Mouse (Mus musculus) embryonic facial prominence, embryonic 10.5 days (tissue): ENCODE data around the gene Gadd45gip1. TPM values are rescaled to one million over a fixed set of nuclear protein-coding genes. Genes with fewer than 3 reads are reported as not detected.
"Not testable (repeated sequence)": the region's sequence is repeated elsewhere in the genome, so short reads cannot be mapped to it uniquely, and the experiment has no call there.

ENCODE experiments used
- DNase-seq: peaks from one replicate; pipeline ENCODE4 v3.0.0-alpha.2; 2017; ENCODE audit warnings: low spot score
- H3K27ac ChIP-seq: fragments of 300-500 bp; sonication (generic); replicated peaks from 2 replicates; pipeline ENCODE4 v1.5.1; 2016; ENCODE audit warnings: mild to moderate bottlenecking
- H3K27me3 ChIP-seq: fragments of 300-500 bp; sonication (generic); replicated peaks from 2 replicates; pipeline ENCODE4 v1.6.1; 2016; ENCODE audit warnings: low read depth, mild to moderate bottlenecking; ENCODE audit not compliant: poor library complexity, severe bottlenecking
- H3K36me3 ChIP-seq: fragments of 300-500 bp; sonication (generic); replicated peaks from 2 replicates; pipeline ENCODE4 v1.6.1; 2016; ENCODE audit warnings: mild to moderate bottlenecking, moderate library complexity
- H3K4me1 ChIP-seq: fragments of 300-500 bp; sonication (generic); 2 replicates; pipeline ENCODE4 v1.6.1; 2016
- H3K4me3 ChIP-seq: fragments of 300-500 bp; sonication (generic); 2 replicates; pipeline ENCODE4 v1.5.1; 2016; ENCODE audit warnings: mild to moderate bottlenecking, moderate library complexity
- H3K9me3 ChIP-seq: fragments of 300-500 bp; sonication (generic); 2 replicates; pipeline ENCODE4 v1.6.1; 2016; ENCODE audit warnings: mild to moderate bottlenecking
- WGBS: fragments of 180-500 bp; shearing (Covaris S2); methylation state at CpG from one replicate; pipeline ENCODE4 v1.1.7; 2016; 5-methylcytosine and 5-hydroxymethylcytosine counted together
- polyA plus RNA-seq: library from polyadenylated mRNA; unstranded; fragments of >200 nt; fragmentation: Nextera tagmentation; extraction: Ambion mirVana; gene quantifications from 2 replicates; pipeline ENCODE4 v1.2.1, GENCODE M21; 2016

The Gadd45gip1 gene
- polyA plus RNA-seq, 1 experiment from 2014 or later, result 45.2 TPM

DNA sequence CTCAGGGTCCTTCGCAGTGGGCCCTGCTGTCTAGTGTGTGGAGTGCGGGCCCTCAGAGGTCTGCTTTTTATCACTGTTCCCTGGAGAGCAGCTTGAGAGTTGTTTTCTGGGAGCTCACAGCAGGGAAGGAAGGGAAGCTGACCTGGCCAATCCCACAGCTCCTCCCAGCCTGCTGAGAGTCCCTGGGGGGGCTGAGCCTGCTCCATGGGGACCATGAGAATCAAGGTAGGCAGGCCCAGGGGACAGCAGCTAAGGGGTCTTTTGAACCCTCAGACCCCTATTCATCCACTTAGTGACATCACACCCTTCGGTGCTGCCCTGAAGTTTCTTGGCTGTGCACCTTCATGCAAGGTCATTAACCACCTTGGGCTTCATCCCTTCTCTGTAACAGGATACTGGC is 8.6 kb upstream of the Gadd45gip1 start, which contains the start of gene Dand5:
Dand5 (minus strand) TSS at position 101 of the 400 bp plus-strand sequence.
- H3K27ac ChIP-seq, result no peak within 1 kb of the TSS
- no peaks in the 10 kb centered on the region for H3K9me3 ChIP-seq
- peak within 1 kb of the TSS; percentile 42 for H3K4me3 ChIP-seq
- WGBS, result 24% methylated on average over 3 of the region's 3 CpGs
- H3K27me3 ChIP-seq, result peaks cover 32% of the 10 kb centered on the region
- H3K36me3 ChIP-seq, result no peaks in the 10 kb centered on the region
- DNase-seq, result no peak
- H3K4me1 ChIP-seq, result peaks cover 22% of the 10 kb centered on the region

DNA sequence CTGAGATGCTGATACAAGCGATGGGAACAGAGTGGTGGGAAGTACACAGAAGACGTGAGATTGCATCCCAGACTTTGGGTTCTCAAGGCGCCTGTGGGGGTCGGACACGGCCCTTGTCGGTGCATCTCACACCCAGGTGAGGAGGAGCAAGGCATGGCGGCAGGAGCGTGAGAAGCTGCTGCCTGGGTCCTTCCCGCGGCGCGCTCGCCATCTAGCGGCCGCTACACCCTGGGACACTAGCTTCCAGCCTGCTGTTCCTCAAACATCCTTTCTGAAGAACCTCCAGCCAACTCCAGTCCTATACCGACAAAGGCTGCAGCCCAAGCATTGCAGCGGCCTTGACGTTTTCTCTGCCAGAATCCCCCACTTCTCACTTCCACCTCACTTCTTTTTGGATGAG is 7.7 kb upstream of the Gadd45gip1 start:
- peak overlapping the region; percentile 42 for H3K4me3 ChIP-seq
- H3K27ac ChIP-seq, result no peak overlapping the region
- 1% methylated on average over 18 of the region's 18 CpGs for WGBS

DNA sequence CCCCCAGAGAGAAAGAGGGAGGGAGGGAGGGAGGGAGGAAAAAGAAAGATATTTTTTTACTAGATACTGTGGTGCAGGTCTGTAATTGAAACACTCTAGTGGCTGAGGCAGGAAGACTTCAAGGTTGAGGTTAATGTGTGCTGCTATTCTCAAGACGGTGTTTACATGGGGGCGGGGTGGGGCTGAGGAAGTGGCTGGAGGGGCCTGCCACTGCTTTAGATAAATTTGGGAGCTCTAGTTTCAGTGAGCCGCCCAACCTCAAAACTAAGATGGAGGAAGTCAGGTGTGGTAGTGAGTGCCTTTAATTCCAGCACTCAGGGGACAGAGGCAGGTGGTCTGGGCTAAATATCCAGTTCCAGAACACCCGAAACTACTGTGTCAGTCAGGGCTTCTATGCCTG is 5.7 kb upstream of the Gadd45gip1 start:
- WGBS, result 67% methylated on average over 4 of the region's 4 CpGs
- peaks cover 32% of the 10 kb centered on the region for H3K27me3 ChIP-seq
- peaks cover 22% of the 10 kb centered on the region for H3K4me1 ChIP-seq
- no peak overlapping the region for H3K27ac ChIP-seq
- no peak overlapping the region for H3K4me3 ChIP-seq
- no peaks in the 10 kb centered on the region for H3K36me3 ChIP-seq
- DNase-seq, result no peak
- H3K9me3 ChIP-seq, result no peaks in the 10 kb centered on the region

More for the DNA sequence above, 7.7 kb upstream of the Gadd45gip1 start:
- Histone ChIP-seq H3K9me3 (no peaks in the 10 kb centered on the region), H3K27me3 (peaks cover 32% of the 10 kb centered on the region), H3K36me3 (no peaks in the 10 kb centered on the region), H3K4me1 (peaks cover 22% of the 10 kb centered on the region)
- peak; percentile 87 for DNase-seq

DNA sequence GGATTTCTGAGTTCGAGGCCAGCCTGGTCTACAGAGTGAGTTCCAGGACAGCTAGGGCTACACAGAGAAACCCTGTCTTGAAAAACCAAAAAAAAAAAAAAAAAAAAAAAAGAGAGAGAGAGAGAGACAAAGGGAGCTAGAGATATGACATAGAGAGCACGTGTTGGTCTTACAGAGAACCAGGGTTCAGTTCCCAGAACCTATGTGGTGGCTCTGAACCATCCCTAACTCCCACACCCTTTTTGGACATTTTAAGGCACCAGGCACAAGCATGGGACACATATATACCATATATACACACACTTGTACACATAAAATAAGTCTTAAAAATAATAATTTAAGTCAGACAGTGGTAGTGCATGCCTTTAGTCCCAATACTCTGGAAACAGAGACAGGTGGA is 4.8 kb upstream of the Gadd45gip1 start:
- DNase-seq, H3K36me3 ChIP-seq, H3K9me3 ChIP-seq, H3K4me3 ChIP-seq, H3K27ac ChIP-seq: not testable (repeated sequence)
- WGBS, result 80% methylated on average over 2 of the region's 2 CpGs
- Histone ChIP-seq H3K27me3 (peaks cover 25% of the 10 kb centered on the region), H3K4me1 (peaks cover 22% of the 10 kb centered on the region)

DNA sequence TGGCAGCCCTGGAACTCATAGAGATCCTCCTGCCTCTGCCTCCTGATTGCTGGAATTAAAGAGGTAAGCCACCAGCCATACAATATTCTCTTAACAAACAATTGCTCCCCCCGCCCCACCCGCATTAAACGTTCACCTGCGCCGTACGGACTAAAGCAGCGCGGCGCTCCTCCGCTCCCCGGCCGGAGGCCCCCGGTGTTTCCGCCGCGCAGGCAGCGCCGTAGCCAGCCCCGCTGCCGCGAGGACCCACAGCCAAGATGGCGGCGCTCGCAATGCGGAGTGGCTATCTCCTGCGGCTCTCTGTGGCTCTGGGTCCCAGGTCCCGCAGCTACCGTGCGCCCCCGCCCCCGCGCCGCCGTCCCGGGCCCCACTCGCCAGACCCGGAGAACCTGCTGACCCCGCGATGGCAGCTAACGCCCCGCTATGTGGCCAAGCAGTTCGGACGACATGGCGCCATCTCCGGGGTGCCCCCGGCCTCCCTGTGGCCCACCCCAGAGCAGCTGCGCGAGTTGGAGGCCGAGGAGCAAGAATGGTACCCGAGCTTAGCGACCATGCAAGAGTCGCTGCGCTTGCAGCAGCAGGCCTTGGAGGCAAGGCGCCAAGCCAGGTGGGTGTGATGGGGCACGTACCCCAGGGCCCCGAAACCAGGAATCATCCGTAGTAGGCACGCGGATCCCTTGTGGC is 854 bp downstream of the Gadd45gip1 start:
- Histone ChIP-seq H3K4me1 (peaks cover 20% of the 10 kb centered on the region), H3K27me3 (no peaks in the 10 kb centered on the region), H3K27ac (peak overlapping the region; percentile 100), H3K36me3 (peaks cover 40% of the 10 kb centered on the region), H3K4me3 (peak overlapping the region; percentile 99), H3K9me3 (no peaks in the 10 kb centered on the region)
- peak; percentile 87 for DNase-seq
- WGBS, result 2% methylated on average over 59 of the region's 59 CpGs

DNA sequence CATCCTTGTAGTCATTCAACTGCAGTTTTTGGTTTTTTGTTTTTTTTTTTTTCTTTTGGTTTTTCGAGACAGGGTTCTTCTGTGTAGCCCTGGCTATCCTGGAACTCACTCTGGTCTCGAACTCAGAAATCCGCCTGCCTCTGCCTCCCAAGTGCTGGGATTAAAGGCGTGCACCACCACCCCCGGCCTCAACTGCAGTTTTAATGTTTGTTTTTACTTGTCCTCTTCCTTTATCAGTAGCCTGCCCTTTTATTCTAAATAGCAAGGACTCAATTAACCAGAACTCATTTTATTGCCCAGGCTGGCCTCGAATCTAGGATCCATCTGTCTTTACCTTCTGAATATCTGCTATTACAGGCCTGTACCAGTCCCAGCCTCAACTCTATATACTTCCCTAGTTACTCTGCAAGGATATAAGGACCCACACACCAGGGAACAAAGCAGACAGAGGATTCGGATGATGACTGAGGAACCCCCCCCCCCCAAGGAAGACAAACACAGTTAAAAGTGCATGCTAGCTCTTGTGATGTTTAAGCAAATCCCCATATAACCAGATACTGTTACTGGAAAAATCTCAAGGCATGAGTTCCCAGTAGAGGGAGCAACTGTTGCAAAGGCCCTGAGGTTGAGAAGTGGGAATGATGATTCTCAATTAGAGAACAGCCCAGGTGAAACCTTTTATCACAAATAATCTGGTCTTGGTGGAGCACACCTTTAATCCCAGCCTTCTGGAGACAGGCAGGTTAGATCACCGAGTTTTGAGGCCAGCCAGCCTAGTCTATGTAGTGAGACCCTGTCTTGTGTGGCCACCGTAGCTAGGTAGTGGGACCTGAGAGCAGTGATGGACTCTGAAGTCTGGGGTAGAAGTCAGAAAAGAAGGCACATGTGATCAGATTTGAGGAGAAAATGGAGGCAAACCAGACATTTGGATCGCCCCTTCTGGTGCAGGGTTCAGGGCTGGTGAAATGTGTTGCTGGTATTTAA is 1.7 kb downstream of the Gadd45gip1 start:
- H3K9me3 ChIP-seq, result no peaks in the 10 kb centered on the region
- DNase-seq, result no peak
- peak overlapping the region; percentile 99 for H3K4me3 ChIP-seq
- H3K27me3 ChIP-seq, result no peaks in the 10 kb centered on the region
- H3K27ac ChIP-seq, result peak overlapping the region; percentile 100
- WGBS, result 71% methylated on average over 10 of the region's 10 CpGs
- peaks cover 29% of the 10 kb centered on the region for H3K4me1 ChIP-seq
- peaks cover 48% of the 10 kb centered on the region for H3K36me3 ChIP-seq

DNA sequence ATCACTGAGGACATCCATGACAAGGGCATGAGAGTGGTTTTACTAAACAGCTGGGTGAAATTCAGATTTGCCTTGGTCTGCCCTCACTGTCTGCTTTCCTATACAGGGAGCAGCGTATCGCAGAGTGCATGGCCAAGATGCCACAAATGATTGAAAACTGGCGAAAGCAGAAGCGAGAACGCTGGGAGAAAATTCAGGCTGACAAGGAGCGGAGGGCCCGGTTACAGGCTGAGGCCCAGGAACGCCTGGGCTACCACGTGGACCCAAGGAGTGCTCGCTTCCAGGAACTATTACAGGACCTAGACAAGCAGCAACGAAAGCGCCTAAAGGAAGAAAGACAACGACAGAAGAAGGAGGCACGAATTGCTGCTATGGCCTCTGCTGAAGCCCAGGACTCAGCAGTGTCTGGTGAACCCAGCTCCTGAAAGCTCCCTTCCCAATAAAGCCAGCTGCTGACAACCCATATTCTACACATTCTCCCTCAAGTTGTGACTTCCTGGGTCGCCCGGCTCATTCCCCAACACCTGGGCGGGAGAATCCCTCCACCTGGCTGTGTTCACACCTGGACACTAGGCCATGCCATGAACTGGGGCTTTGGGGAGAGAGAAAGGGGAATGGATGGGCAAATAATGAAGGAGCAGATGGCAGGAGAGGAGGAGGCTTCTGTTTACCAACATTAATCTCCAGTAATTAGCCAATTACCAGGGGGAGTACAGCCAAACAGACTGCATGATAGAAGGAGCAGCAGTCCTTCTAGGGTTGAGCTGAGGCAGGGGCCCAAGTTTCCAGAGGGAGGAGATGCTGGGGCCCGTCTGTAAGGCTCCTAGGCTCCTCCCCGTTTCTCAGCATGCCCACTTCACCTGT is 2.9 kb downstream of the Gadd45gip1 start:
- no peak overlapping the region for H3K27ac ChIP-seq
- no peaks in the 10 kb centered on the region for H3K9me3 ChIP-seq
- no peaks in the 10 kb centered on the region for H3K27me3 ChIP-seq
- H3K4me3 ChIP-seq, result 0 out of 2 replicates have a peak overlapping the region, but pooled peaks have one; percentile 6
- DNase-seq, result no peak
- H3K4me1 ChIP-seq, result peaks cover 39% of the 10 kb centered on the region
- 87% methylated on average over 19 of the region's 19 CpGs for WGBS
- H3K36me3 ChIP-seq, result peaks cover 60% of the 10 kb centered on the region

DNA sequence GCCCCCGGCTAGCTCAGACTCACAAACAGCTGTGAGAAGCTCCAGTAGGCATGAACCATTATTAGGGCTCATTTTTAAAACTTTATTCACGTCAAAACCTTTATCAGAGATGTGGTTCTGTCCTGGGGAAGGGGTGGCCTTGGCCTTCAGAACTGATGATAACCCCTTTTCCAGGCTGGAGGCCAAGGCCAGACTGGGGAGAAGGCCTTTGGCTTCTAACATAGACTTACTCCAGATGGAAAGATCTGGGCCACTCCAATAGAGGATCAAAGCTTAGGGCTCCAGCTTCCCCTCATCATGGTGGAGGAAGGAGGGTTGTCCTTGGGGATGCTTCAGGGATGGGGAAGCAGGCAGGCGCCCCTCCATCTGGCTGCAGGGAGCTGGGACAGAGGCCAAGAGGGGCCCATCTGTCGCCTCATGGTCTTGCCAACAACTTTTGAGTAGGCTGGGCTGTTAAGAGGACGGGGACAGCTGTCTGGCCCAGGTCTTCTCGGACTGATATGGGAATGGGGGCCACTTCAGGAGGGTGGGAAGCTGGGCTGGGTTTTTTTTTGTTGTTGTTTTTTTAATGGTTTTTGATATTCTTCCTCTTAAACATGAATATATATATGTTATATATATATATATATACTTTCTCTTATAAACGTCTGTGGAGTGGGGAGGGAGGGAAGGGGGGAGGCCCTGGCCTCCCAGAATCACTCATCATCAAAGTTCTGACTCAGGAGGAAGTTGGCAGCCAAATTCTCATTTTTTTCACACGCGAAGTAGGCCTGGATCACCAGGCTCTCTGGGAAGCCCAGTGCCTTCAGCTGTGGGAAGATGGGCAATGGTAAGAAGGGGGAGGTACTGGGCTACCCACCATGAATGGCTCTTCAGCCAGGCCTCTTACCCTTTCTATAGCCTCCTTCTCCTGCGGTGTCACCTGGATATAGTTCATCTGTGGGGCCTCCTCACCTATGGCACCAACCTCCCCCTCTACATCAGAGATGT is 3.8 kb downstream of the Gadd45gip1 start:
- no peak for DNase-seq
- Histone ChIP-seq H3K4me3 (0 out of 2 replicates have a peak overlapping the region, but pooled peaks have one; percentile 6), H3K9me3 (no peaks in the 10 kb centered on the region), H3K27me3 (no peaks in the 10 kb centered on the region), H3K4me1 (peaks cover 45% of the 10 kb centered on the region), H3K36me3 (peaks cover 62% of the 10 kb centered on the region), H3K27ac (no peak overlapping the region)
- 90% methylated on average over 10 of the region's 10 CpGs for WGBS

DNA sequence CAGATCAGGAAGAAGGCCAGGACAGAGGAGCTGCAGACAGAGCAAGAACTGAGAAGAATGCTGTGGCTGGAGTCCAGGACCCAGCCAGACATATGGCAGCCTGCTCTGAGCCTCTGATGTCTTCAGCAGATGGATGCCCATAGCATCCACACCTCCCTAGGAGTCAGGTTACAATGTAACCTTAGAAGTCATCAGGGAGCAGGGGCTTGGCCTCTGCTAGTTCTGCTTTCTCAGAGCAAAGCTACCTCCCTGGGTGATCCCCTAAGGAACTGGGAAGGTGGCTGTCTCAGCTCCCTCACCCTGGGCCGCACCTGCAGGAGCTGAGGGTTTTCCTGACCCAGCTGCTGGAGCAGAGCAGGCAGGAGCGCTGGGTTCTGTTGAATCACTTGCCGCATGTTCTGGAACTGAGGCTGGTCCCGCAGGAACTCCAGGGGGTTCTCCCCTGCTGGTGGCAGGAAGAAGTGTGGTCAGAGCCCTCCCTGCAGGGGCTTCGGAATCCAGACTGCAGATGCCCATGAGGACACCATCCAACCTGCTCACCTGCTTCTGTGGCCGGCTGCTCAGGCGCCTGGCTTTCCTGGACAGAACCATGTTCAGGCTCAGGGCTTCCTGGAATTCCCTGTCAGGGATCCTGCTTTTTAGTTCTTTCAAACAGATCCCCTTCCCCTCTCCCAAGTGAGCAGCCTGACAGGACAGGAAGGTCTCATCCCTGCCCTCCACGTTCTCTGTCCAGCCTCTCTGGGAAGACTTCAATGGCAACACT is 6.0 kb downstream of the Gadd45gip1 start:
- Histone ChIP-seq H3K27ac (peak overlapping the region; percentile 70), H3K4me1 (peaks cover 45% of the 10 kb centered on the region), H3K27me3 (no peaks in the 10 kb centered on the region), H3K4me3 (peak overlapping the region; percentile 23), H3K36me3 (peaks cover 76% of the 10 kb centered on the region), H3K9me3 (no peaks in the 10 kb centered on the region)
- peak; percentile 52 for DNase-seq
- WGBS, result 52% methylated on average over 8 of the region's 8 CpGs

DNA sequence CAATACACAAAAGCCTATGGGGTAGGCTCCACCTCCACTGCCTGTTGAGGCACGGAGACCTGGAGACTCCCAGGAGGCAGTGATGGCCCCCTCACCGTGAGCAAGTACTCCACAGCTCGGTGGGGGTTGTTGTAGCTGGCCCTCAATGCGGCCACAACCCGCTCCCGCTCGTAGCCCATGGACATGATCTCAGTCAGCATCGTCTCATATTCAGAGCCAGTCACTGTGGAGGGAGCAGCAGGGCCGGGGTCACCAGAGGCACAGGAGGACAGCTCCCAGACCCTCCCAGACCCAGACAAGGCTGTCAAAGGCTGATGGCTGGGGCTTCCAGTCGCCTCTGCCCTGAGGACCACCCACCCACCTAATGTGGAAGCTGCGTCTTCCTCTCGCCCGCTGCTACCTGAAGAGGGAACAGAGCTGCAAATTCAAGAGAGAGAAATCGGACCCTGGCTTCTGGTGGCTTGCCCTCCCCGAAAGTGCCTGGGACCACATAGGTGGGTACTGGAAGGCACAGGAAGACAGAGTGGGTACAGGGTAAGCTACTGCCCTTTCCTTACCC is 6.7 kb downstream of the Gadd45gip1 start:
- no peak for DNase-seq
- peaks cover 82% of the 10 kb centered on the region for H3K36me3 ChIP-seq
- H3K27ac ChIP-seq, result peak overlapping the region; percentile 70; the same call in 1 of the 2 replicates
- H3K27me3 ChIP-seq, result no peaks in the 10 kb centered on the region
- H3K9me3 ChIP-seq, result no peaks in the 10 kb centered on the region
- WGBS, result 82% methylated on average over 15 of the region's 15 CpGs
- peaks cover 45% of the 10 kb centered on the region for H3K4me1 ChIP-seq
- H3K4me3 ChIP-seq, result peak overlapping the region; percentile 23
